Mouse (Mus musculus): ENCODE results near the gene Dpep3.
A peak's percentile ranks its signal among the peaks of the same experiment; 100 is the strongest.

Gene Dpep3

GRCm38 (mm10) chr8:105975363-105975762 is 3.9 kb downstream of the Dpep3 start:
- no peak for DNase-seq (ENCODE audit: low read depth, low spot score)

- DNase-seq (ENCODE audit: low read depth, low spot score) = no peak
These were observed 8.1 kb downstream of the Dpep3 start for GRCm38 (mm10) chr8:105971019-105971720.

- DNase-seq (ENCODE audit: low read depth, low spot score) = no peak
These were observed 9.9 kb downstream of the Dpep3 start for GRCm38 (mm10) chr8:105969367-105969766.

- no peak for DNase-seq (ENCODE audit: low read depth, low spot score)
These were observed 12.4 kb downstream of the Dpep3 start for GRCm38 (mm10) chr8:105966692-105967311.

- DNase-seq (ENCODE audit: low read depth, low spot score) = no peak
These were observed 13.3 kb downstream of the Dpep3 start, which contains the start of gene Slc12a4 for GRCm38 (mm10) chr8:105965905-105966341. Gene Slc12a4 (minus strand): TSS chr8:105966097.

- DNase-seq (ENCODE audit: low read depth, low spot score) = no peak
These were observed 13.8 kb downstream of the Dpep3 start for GRCm38 (mm10) chr8:105965266-105965904.

DNA sequence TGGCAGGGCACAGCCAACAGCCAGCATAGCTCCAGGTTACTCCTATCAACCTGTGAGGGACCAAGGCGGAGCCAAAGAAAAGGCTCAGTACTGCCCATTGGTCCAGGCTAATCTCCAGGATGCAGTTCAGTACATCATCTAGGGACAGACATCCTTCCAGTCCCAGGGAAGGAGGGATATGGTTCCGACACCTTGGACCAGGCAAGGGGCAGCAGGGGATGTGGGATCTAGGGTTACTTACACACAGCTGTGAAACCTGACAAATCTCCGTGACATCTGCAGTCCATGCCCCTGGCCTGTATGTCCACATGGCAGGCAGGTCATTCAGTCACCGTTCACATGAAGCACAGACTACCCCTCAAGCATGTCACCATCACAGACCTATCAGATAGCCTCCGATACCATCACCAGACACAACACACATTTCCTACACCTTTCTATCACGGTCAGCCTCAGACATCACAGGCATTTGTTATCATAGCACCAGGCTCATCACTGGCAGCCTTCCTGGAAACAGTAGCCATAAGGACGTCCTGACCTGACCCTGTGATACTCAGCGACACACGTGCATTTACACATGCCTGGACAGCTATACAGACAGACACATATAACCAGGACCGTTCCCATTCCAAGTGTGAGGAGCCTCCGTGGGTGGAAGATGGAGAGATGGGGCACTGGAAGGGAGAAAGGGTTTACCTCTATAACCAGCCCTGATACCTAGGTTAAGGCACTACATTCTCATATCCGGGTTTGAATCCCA is 14.5 kb downstream of the Dpep3 start:
- no peak for DNase-seq (ENCODE audit: low read depth, low spot score)

DNA sequence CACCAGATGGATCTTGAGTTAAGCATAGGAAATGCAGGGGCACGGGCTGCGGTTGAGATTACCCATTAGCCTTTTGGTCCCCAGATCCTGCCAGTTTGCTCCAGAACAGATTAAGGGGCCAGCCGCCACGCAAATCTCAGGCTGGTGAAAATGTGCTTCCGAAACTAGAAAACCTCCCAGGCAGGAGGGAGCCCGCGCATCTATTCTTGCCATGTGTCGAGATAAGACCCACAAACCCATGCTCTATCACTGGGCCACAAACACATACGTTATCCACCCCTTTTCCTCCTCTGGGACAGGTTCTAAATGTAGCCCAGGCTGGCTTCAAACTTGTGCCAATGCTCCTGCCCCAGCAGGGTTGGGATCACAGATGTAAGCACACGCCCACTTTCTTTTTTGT is 17.7 kb downstream of the Dpep3 start:
- DNase-seq (ENCODE audit: low read depth, low spot score) = no peak

DNA sequence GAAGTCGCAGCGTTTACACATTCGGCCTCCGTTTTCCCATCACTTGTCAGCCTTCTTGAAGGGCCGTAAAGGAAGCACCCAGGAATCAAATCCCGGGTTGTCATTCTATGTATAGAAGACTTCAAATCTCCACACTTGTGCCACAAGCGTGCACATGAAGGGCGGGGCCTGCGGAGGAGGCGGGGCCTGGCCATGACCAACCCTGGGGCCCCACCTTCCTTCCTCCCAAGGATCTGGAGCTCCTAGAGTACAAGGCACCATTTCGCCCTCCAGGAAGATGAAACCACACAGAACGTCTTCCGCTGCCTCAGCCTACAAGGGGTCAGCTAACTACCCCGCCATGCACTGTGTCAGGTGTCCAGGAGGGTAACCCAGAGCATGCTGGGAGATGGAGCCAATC is 18.1 kb downstream of the Dpep3 start:
- no peak for DNase-seq (ENCODE audit: low read depth, low spot score)

DNA sequence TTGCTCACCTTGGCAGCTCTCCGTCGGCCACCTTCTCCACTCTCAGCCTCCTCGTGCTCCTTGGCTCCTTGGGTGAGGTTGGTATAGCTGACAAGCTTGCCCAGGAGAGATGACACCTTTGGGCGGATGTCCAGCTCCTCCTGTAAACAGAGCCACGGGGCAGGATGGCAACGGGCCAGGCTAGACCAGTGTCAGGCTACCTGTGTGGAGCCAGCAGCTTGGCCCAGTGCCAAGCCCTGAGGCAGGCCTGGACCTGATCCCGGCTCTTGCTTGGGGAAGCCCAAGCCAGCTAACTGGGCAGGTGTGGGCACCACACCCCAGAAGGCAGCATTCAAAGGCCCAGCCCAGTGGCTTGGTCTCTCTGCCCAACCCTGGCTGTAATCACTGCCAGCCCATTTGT is 19.9 kb downstream of the Dpep3 start:
- no peak for DNase-seq (ENCODE audit: low read depth, low spot score)

DNA sequence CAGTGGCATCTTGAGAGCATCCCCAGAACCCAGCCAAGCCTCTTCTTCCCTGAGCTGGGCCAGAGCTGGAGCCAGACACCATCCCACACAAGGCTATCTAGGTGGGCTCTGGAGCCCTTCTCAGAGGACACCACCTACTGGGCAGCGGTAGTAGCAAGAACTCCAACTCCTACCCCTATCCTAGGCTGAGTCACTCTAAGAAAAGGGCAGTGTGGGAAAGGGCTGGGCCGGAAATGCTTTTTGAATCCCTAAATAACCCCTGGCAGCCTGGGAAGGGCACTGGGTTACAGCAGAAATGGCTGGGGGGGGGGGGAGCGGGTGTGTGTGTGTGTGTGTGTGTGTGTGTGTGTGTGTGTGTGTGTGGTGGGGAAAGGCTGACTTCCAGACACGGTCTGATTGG is 21.4 kb downstream of the Dpep3 start:
- no peak for DNase-seq (ENCODE audit: low read depth, low spot score)

- DNase-seq (ENCODE audit: low read depth, low spot score) = no peak
These were observed 22.7 kb downstream of the Dpep3 start for GRCm38 (mm10) chr8:105956556-105956955.

DNA sequence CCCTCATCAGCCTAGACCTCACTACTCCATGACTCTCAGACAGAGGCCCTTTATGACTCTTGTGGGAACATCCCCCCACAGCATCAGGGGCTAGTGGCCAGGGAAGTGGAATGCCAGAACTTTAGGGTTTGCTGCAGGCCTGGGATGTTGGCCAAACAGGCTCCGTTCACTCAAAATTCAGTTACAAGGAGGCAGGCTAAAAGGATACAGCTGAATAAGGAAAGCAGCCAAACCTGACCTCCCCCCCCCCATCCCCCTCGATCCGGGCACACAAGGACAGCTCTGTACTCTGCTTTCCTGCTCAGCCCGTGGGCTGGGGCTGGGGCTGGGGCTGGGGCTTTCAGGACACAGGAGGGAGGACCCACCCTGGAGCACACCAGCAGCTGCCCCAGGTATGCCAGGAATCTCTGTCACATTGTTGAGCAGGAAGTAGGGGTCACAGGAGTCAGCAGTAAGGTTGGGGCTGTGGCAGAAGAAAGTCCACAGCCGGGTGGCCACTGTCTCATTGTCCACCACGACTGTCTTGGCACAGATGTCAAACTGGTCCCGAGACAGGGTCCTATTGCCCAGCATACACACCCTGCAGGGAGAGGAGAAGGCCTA is 28.1 kb downstream of the Dpep3 start:
- DNase-seq (ENCODE audit: low read depth, low spot score) = no peak

DNA sequence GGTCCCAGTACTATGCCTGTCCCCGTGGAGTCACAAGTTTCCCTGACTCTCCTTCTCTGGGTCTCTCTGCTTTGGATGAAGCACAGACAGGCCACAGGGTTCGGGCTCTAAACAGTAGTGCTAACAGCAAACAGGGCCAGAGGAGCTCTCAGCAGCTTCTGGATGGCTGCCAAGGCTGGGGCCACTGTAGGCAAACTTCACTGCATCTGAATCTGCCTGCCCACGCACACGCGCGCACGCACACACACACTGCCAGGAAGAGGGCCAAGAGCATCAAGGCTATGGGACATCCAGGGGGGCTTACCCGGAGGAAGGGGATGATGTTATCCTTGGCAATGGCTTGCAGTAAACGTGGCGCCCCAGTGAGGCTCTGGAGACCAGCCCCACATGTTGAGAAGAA is 29.9 kb downstream of the Dpep3 start:
- DNase-seq (ENCODE audit: low read depth, low spot score) = no peak

DNA sequence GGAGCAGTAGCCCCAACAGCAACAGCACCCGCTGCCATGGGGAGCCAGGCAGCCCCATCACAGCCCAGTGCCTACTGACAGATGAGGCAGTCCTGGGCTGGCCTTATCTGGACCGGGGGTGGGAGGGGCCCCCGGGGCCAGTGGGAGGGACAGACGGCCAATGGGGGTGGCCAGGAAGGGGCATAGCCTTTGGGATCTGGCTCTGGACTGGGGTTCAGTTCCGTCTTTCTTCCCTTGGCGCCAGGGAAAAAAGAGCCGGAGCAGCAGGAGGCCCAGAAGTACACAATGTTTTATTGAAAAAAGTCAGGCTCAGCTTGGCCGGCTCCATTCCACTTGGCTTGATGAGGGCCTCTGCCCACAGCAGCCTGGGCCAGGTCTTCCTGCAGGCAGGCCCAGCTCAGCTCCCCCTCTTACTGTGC is 35.9 kb downstream of the Dpep3 start, which contains the start of gene Lcat:
TSS of gene Lcat (minus strand) at position 62 of the 419 bp plus-strand sequence.
- no peak for DNase-seq (ENCODE audit: low read depth, low spot score)

DNA sequence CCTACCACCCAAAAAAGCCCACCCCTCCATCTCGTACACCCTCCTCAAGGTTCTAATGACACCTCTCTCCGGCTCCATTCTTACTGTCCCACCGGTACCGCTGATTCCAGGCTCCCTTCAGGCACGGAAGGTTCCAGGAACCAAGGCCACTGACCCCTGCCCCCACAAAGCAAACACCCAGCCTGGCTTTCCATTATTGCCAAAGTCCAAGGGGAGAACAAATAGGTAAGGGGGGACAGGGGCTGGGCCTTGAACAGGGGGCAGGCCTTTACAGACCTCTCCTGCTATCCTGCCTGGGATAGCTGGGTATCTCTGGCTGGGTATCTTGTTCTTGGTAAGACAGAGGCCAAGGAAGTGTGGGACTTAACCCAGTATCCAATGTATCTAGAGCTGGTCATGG is 36.7 kb downstream of the Dpep3 start:
- no peak for DNase-seq (ENCODE audit: low read depth, low spot score)

DNA sequence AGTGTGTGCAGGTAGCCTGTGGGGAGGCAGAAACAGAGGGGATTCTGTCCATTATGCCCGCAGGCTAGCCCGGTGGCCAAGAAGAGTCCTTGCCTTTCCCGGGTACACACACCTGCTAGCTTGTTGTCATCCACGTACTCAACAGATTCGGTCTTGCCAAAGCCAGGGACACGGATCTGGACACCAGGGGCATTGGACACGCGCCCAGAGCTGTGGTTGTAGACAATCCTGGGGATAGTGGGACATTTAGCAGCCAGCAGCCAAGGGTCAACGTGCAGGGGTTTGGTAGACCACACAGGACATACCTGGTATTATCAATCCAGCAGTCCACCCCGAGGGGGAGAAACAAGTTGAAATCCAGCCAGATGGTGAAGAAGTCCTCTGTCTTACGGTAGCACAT is 37.2 kb downstream of the Dpep3 start:
- DNase-seq (ENCODE audit: low read depth, low spot score) = no peak

DNA sequence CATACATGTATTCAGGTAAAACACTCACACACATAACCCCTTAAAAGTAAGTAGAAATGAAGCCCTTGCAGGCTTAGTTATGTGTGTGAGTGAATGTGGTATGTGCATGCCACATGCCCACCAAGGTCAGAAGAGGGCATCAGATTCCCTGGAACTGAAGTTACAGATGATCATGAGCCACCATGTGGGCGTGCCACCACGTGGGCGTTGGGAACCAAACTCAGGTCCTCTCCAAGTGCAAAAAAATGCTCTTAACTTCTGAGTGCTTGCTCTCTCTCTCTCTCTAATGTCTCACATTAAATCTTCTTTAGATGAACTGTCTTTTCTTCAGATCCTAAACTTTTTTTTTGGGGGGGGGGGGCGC is 40.9 kb downstream of the Dpep3 start, which contains the start of gene Psmb10:
TSS of gene Psmb10 (minus strand) at position 139 of the 364 bp plus-strand sequence.
- DNase-seq (ENCODE audit: low read depth, low spot score) = no peak

GRCm38 (mm10) chr8:105937496-105938305 is 41.5 kb downstream of the Dpep3 start:
- DNase-seq (ENCODE audit: low read depth, low spot score) = no peak

GRCm38 (mm10) chr8:105936866-105937475 is 42.3 kb downstream of the Dpep3 start:
- DNase-seq (ENCODE audit: low read depth, low spot score) = peak; percentile 77
